Mouse (Mus musculus) MN1 (cell line): ENCODE measurements around the gene Rnf5.

Source experiments
- DNase-seq: peaks from one replicate; pipeline ENCODE4 v3.0.0-alpha.2; 2016; ENCODE audit warnings: low spot score

Rnf5 gene

DNA sequence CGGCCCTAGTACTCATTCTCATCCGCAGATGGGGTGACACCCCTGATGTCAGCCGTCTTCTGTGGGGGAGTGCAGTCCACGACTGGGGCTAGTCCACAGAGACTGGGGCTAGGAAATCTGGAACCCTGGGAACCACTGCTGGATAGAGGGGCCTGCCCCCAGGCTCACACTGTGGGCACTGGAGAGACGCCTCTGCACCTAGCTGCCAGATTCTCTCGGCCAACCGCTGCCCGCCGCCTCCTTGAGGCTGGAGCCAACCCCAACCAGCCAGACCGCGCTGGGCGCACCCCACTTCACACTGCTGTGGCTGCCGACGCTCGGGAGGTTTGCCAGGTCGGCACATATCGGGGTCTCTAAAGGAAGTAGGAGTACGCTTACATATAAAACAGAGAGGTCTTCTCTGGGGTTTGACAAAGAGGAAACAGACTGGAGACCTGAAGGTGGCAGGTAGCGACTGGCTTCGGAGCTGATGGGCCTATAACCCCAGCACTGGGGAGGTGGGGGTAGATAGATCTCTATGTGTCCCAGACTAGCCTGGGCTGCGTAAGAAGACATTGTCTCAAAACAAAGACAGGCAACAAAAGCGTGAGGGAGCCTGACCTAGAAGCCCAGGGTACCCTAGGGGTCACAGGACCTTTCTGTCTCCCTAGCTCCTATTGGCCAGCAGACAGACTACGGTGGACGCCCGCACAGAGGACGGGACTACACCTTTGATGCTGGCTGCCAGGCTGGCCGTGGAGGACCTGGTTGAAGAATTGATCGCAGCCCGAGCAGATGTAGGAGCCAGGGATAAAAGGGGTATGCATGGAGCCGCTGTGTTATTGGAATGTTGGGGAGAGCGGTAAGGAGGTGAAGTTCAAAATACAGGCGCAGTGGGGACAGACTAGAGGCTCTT, 17.4 kb downstream of the Rnf5 start:
- no peak for DNase-seq

GRCm38 (mm10) chr17:34585121-34585520, 18.4 kb downstream of the Rnf5 start:
- no peak for DNase-seq

DNA sequence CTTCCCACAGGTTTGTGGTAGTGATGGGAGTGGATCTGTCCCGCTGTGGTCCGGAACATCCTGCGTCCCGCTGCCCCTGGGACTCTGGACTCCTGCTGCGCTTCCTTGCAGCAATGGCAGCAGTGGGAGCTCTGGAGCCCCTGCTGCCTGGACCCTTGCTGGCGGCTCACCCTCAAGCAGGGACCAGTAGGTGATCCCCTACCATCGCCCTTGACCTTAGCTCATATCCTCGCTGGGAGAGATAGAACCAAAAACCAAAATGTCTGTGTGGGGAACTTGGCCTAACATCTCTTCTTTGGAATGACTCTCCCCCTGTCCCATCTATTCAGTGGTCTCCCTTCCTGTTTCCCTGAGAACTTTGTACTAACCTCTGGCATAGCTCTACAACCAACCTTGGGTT, 19.7 kb downstream of the Rnf5 start:
- no peak for DNase-seq

DNA sequence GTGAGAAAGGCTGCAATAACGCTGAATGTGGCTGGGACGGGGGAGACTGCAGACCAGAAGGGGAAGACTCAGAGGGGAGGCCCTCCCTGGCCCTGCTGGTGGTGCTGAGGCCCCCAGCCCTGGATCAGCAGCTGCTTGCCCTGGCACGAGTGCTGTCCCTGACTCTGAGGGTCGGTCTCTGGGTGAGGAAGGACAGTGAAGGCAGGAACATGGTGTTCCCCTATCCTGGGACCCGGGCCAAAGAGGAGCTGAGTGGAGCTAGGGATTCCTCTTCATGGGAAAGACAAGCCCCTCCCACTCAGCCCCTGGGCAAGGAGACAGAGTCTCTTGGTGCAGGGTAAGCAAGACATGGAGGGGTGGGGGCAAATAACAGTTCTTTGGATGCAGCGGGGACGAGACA, 20.1 kb downstream of the Rnf5 start:
- no peak for DNase-seq

- no peak for DNase-seq
These were observed 21.0 kb downstream of the Rnf5 start for GRCm38 (mm10) chr17:34582528-34582927.

GRCm38 (mm10) chr17:34578070-34578469, 25.4 kb downstream of the Rnf5 start:
- no peak for DNase-seq

DNA sequence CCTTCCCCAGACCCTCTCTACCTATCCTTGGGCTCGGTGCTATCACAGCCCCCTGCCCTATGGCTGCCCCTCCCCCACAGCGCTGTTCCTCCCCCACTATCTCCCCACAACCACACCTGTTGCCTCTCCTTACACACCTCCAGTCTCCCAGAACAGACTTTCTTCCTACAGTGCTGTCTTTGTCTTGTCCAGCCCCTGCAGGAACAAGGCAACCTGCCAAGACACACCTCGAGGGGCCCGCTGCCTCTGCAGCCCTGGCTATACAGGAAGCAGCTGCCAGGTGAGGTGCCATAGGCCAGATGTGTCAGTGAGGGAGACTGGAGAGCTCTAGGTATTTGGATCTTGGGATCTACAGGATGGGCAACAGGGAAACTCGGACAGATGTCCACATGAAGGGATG, 26.9 kb downstream of the Rnf5 start:
- DNase-seq, result no peak

DNA sequence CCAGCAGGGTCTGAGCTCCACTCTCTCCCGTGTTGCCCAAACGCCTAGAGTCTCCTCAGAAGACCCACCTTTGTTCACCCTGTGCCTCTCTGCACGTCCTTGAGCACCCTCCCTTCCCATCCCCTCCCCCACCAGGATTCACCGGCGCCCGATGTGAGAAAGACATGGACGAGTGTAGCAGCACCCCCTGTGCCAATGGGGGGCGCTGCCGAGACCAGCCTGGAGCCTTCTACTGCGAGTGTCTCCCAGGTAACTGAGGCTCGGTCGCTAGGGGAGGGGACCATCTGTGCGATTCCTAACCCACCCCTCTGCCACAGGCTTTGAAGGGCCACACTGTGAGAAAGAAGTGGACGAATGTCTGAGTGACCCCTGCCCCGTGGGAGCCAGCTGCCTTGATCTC, 31.1 kb downstream of the Rnf5 start:
- DNase-seq, result no peak

GRCm38 (mm10) chr17:34571875-34572274, 31.6 kb downstream of the Rnf5 start:
- no peak for DNase-seq

DNA sequence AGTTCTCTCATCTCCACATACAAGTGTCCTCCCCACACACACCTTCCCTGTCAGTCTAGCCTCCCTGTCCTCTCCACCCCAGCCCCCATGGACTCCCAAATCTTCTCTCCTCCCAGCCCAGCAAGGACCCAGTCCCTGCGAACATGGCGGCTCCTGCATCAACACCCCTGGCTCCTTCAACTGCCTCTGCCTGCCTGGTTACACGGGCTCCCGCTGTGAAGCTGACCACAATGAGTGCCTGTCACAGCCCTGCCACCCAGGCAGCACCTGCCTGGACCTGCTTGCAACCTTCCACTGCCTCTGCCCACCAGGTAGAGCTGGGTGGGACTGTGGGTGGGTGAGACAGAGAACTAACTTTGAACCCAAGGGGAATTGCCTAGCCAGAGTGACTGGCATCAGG, 33.6 kb downstream of the Rnf5 start:
- DNase-seq, result no peak

DNA sequence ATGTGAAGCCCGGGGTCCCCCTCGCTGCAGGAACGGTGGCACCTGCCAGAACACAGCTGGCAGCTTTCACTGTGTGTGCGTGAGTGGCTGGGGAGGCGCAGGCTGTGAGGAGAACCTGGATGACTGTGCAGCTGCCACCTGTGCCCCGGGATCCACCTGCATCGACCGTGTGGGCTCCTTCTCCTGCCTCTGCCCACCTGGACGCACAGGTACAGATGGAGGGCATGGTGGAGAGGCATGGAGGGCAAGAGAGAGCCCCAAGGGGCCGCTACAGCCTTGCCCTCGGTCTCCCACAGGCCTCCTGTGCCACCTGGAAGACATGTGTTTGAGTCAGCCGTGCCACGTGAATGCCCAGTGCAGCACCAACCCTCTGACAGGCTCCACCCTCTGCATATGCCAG, 35.1 kb downstream of the Rnf5 start:
- no peak for DNase-seq

- DNase-seq, result no peak
These were observed 36.2 kb downstream of the Rnf5 start for GRCm38 (mm10) chr17:34567311-34567710.

DNA sequence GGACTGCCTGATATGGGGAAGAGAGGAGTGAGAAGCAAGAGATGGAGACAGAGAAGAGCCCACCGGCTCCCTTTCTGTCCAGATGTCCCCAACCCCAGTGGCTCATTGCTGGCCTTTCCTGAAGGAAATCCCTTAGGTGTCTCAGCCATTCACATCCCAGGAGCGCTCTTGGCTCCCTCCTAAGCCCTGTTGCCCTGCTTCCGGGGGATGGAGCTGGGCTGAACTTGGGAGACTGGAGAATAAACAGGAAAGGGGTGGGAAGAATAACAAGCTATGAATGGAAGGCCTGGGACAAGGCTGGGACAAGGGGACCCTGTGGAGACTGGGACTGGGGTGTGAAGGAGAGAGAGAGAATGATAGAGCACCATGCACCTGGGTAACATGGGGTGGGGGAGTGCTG, 38.7 kb downstream of the Rnf5 start:
- DNase-seq, result no peak

DNA sequence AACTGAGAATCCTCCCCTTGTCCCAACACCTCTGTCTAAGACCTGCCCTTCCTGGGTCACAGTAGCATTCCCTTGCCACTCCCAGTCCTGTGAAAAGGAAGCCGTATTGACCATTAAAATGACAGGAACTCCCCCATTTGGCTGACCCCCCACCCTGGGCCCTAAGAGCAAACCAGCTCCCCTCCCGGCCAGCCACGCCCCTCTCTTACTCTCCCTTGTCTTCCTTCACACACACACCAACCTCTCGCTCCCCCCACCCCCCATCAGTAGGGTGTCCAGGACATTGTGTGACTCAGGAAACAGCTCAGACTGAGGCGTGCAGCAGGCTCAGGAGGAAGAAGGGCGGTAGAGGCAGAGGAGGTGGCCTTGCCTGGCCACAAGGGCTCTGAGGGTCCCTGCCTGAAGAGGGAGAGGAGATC, 39.5 kb downstream of the Rnf5 start, which contains the start of gene Notch4:
Notch4 (plus strand) TSS at position 266 of the 419 bp plus-strand sequence.
- DNase-seq, result no peak

DNA sequence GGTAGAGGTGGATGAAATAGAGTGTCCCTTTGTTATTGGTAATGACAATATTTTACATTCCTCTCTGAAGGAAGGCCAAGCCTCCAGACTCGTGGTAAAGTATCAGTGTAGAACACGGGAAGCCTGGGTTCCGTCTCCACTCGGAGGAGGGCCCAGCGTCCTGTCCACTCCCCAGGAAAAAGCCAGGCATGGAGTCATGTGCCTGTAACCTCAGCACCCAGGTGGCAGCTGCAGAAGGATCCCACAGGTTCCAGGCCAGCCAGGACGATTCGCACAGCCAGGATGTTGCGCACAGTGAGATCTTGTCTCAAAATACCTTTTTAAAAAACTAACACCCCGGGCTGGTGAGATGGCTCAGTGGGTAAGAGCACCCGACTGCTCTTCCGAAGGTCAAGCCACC, 40.1 kb downstream of the Rnf5 start:
- no peak for DNase-seq

DNA sequence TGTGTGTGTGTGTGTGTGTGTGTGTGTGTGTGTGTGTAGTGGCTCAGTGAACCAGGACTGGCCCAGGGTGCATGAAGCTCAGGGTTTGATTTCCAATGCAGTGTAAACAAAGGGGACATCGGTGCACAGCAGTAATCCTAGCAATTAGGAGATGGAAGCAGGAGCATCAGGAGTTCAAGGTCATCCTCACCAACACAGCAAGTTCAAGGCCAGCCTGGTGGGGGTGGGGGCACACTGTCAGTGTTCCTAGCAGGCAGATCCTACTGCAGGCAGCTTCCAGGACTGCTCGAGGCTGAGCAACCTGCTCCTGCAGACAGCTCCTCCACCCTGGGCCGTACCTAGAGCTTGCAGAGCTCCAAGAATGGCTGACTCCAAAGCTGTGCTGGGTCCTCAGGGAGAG, 40.9 kb downstream of the Rnf5 start:
- no peak for DNase-seq

DNA sequence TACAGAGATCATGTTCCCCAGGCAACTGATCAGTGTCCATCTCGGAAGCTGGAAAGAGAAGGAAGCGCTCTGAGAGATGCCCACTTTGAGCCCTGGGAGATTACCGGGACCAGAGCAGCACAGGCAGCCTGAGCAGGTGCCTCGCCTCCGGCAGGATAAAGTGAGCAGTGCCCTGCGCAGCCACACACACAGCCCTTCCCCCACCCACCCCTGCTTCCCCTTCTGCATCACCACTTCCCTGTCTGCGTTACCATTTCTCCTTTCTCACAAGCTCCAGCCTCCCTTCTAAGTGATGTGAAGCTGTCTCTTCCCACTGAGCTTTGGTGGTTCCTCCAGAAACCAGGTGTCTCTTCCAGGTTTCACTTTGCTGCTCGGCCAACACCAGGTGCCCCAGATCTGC, 42.3 kb downstream of the Rnf5 start:
- no peak for DNase-seq

GRCm38 (mm10) chr17:34560438-34560837, 43.1 kb downstream of the Rnf5 start:
- no peak for DNase-seq

- DNase-seq, result no peak
These were observed 43.6 kb downstream of the Rnf5 start for GRCm38 (mm10) chr17:34559895-34560294.

DNA sequence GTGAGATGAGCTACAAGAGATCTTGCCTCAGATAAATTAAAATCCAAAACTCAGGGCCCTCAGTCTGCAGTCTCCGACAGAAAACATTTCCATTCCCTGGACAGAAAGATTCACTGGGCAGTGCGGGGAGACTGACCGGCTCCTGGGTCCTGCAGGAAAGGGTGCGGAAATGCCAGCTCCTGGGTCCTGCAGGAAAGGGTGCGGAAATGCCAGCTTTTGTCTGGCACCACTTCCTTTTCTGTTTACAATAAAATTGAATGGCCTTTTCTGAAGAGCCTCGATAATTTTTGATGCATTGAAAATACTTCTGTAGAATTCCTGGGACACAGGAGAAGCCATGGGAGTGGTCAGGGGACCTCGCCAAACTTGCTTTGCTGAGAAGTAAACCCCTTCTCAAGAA, 44.4 kb downstream of the Rnf5 start:
- DNase-seq, result no peak

GRCm38 (mm10) chr17:34557411-34557810, 46.1 kb downstream of the Rnf5 start:
- no peak for DNase-seq

- DNase-seq, result no peak
These were observed 47.1 kb downstream of the Rnf5 start for GRCm38 (mm10) chr17:34556406-34556805.

DNA sequence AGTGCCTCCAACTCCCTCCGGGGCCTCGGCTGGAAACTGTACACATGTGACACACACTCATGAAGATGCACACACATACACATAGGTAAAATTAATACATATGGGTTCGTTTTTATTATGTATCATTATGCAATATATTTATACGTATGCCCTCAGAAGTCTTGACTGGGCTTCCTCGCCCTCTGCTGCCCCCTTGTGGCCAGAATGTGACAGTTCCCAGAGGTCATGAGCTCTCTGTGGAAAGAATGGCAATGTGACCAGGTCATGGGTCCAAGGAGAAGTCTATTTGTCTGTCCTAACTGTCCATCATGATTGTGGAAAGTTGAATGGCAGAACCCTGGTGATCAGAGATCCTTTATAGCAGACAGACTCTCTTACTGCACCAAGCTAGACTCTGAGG, 48.0 kb downstream of the Rnf5 start:
- DNase-seq, result peak; percentile 67
